Mouse (Mus musculus) CH12.LX (cell line): ENCODE measurements at regions not wholly inside any gene's neighbourhood (a gene's known extent, or its start where the extent isn't known, plus 50 kb on each side); places are given as distances from the start of the nearest gene placed in this dataset.

ENCODE experiments used
- DNase-seq: peaks from one replicate; pipeline ENCODE4 v3.0.0-alpha.2; 2013; ENCODE audit errors: extremely low read depth
- H3K27ac ChIP-seq: 2 replicates; pipeline ENCODE4 v1.5.1; 2012; ENCODE audit warnings: low read depth, mild to moderate bottlenecking, control low read depth, moderate library complexity; ENCODE audit not compliant: insufficient read depth
- H3K27me3 ChIP-seq: replicated peaks from 2 replicates; pipeline ENCODE3; 2012; ENCODE audit warnings: inconsistent platforms
- H3K36me3 ChIP-seq, 2 experiments: replicated peaks in 1 of 2; 2 replicates each; pipeline versions ENCODE3 to v1.6.1; 2012; ENCODE audit warnings: inconsistent platforms in 1 of 2, low read length in 1 of 2, mild to moderate bottlenecking in 1 of 2, mixed read lengths in 1 of 2, moderate library complexity in 1 of 2; ENCODE audit not compliant: control insufficient read depth in 1 of 2, insufficient read depth in 1 of 2
- H3K4me1 ChIP-seq, 2 experiments: 2 replicates each; pipeline ENCODE4 v1.6.1; 2012; ENCODE audit warnings: inconsistent platforms in 1 of 2, moderate library complexity in 1 of 2; ENCODE audit not compliant: insufficient read depth in 2 of 2, control insufficient read depth in 1 of 2
- H3K4me2 ChIP-seq: 2 replicates; pipeline ENCODE4 v1.6.1; 2012; ENCODE audit warnings: low read depth, mild to moderate bottlenecking, control low read depth; ENCODE audit not compliant: poor library complexity, insufficient read depth, severe bottlenecking
- H3K4me3 ChIP-seq, 3 experiments: fragments of 150-350 bp in 1 of 3; sonication (generic) in 1 of 3; replicated peaks in 1 of 3; 2 replicates each; pipeline versions ENCODE3 to v1.5.1; 2011 to 2012; ENCODE audit warnings: low read depth in 2 of 3, low read length in 2 of 3, mild to moderate bottlenecking in 2 of 3, moderate library complexity in 2 of 3, control low read depth in 1 of 3, improper control_type of control experiment in 1 of 3, inconsistent platforms in 1 of 3, mixed read lengths in 1 of 3; ENCODE audit not compliant: poor library complexity in 1 of 3
- H3K79me2 ChIP-seq: replicated peaks from 2 replicates; pipeline ENCODE4 v1.6.1; 2012; ENCODE audit warnings: mild to moderate bottlenecking, moderate library complexity; ENCODE audit not compliant: control insufficient read depth, poor library complexity, insufficient read depth, severe bottlenecking; ENCODE audit errors: extremely low read depth
- H3K9ac ChIP-seq: 2 replicates; pipeline ENCODE4 v1.6.1; 2012; ENCODE audit warnings: low read depth, mild to moderate bottlenecking, control low read depth, moderate library complexity; ENCODE audit not compliant: insufficient read depth
- H3K9me3 ChIP-seq: replicated peaks from 2 replicates; pipeline ENCODE3; 2012; ENCODE audit warnings: low read length, inconsistent platforms, mixed read lengths
- JUND ChIP-seq: conservative IDR thresholded peaks from 2 replicates; pipeline ENCODE4 v1.6.1; 2011; ENCODE audit warnings: low read depth, low read length, improper control_type of control experiment
- RCOR1 ChIP-seq: conservative IDR thresholded peaks from 2 replicates; pipeline ENCODE4 v1.6.1; 2012; ENCODE audit warnings: low read depth, mild to moderate bottlenecking, inconsistent platforms, low read length, improper control_type of control experiment
- USF2 ChIP-seq: conservative IDR thresholded peaks from 2 replicates; pipeline ENCODE4 v1.6.1; 2011; ENCODE audit warnings: low read depth, low read length, improper control_type of control experiment
- dilution Hi-C: fragments of 300-500 bp; cut with MboI; formaldehyde crosslinking; loops from 2 replicates; pipeline ENCODE4 v1.14.3; 2020; ENCODE audit warnings: low sequenced_read_pairs; ENCODE audit not compliant: extremely low pct_unique_long_range_greater_than_20kb, extremely low pct_ligation_motif_present
- in situ Hi-C: fragments of 300-500 bp; cut with MboI; formaldehyde crosslinking; loops from 3 replicates; pipeline ENCODE4 v1.14.3; 2019; ENCODE audit warnings: low sequenced_read_pairs, low pct_ligation_motif_present, low pct_unique_long_range_greater_than_20kb, mixed read lengths

GRCm38 (mm10) chr9:100252409-100252808, 234.2 kb downstream of the Il20rb start:
- peaks cover 8% of the 10 kb centered on the region for H3K9me3 ChIP-seq
- DNase-seq: no peak
- dilution Hi-C loops: no loop called here
- H3K4me2 ChIP-seq: no peak overlapping the region
- no peak overlapping the region for H3K4me3 ChIP-seq
- H3K36me3 ChIP-seq: no peaks in the 10 kb centered on the region
- H3K9ac ChIP-seq: no peak overlapping the region
- H3K27ac ChIP-seq: no peak overlapping the region
- in situ Hi-C loops: no loop called here
- H3K27me3 ChIP-seq: peaks cover 1% of the 10 kb centered on the region
- H3K4me1 ChIP-seq: no peaks in the 10 kb centered on the region
- TF ChIP-seq USF2: no peak
- no peak for TF ChIP-seq JUND
- no peak for TF ChIP-seq RCOR1
- H3K79me2 ChIP-seq: no peaks in the 10 kb centered on the region
